Mouse (Mus musculus) heart, embryonic 16.5 days (tissue): ENCODE data around the gene Cma2. TPM values are rescaled to one million over a fixed set of nuclear protein-coding genes. Genes with fewer than 3 reads are reported as not detected.
"Not testable (repeated sequence)": the region's sequence is repeated elsewhere in the genome, so short reads cannot be mapped to it uniquely, and the experiment has no call there.

Source experiments
- ATAC-seq: fragments of 200-750 bp; cut with Nextera tagmentation; replicated peaks from 2 replicates; pipeline ENCODE4 v1.8.0; 2017; ENCODE audit warnings: moderate number of reproducible peaks; ENCODE audit not compliant: insufficient read depth, low FRiP score; ENCODE audit errors: extremely low read depth
- H3K27ac ChIP-seq: fragments of 300-500 bp; sonication (generic); 2 replicates; pipeline ENCODE4 v1.5.1; 2014; ENCODE audit warnings: mild to moderate bottlenecking, low read length, control low read depth, moderate library complexity
- H3K27me3 ChIP-seq: fragments of 300-500 bp; sonication (generic); 2 replicates; pipeline ENCODE4 v1.6.1; 2014; ENCODE audit warnings: low read length, mixed read lengths; ENCODE audit not compliant: control insufficient read depth, insufficient read depth
- H3K36me3 ChIP-seq: fragments of 300-500 bp; sonication (generic); 2 replicates; pipeline ENCODE4 v1.6.1; 2014; ENCODE audit not compliant: control insufficient read depth, insufficient read depth
- H3K4me1 ChIP-seq: fragments of 300-500 bp; sonication (generic); 2 replicates; pipeline ENCODE4 v1.6.1; 2014; ENCODE audit warnings: low read length, mixed read lengths; ENCODE audit not compliant: control insufficient read depth, insufficient read depth
- H3K4me2 ChIP-seq: fragments of 300-500 bp; sonication (generic); 2 replicates; pipeline ENCODE4 v1.6.1; 2014; ENCODE audit warnings: low read depth, mild to moderate bottlenecking, control low read depth, low read length
- H3K4me3 ChIP-seq: fragments of 300-500 bp; sonication (generic); 2 replicates; pipeline ENCODE4 v1.5.1; 2014; ENCODE audit warnings: mild to moderate bottlenecking, control low read depth, low read length
- H3K9ac ChIP-seq: fragments of 300-500 bp; sonication (generic); 2 replicates; pipeline ENCODE4 v1.6.1; 2014; ENCODE audit warnings: low read length, control low read depth
- H3K9me3 ChIP-seq: fragments of 300-500 bp; sonication (generic); replicated peaks from 2 replicates; pipeline ENCODE4 v1.6.1; 2016; ENCODE audit warnings: low read length; ENCODE audit not compliant: control insufficient read depth
- WGBS: fragments of 180-500 bp; shearing (Covaris S2); extraction: QIAGEN DNeasy Blood & Tissue Kit; methylation state at CpG from one replicate; pipeline ENCODE4 v1.1.7; 2014; 5-methylcytosine and 5-hydroxymethylcytosine counted together
- polyA plus RNA-seq: library from polyadenylated mRNA; unstranded; fragments of >200 nt; fragmentation: Nextera tagmentation; extraction: Ambion mirVana; gene quantifications from 2 replicates; pipeline ENCODE4 v1.2.1, GENCODE M21; 2015

Cma2 gene
- polyA plus RNA-seq, 1 experiment from 2014 or later: not detected

DNA sequence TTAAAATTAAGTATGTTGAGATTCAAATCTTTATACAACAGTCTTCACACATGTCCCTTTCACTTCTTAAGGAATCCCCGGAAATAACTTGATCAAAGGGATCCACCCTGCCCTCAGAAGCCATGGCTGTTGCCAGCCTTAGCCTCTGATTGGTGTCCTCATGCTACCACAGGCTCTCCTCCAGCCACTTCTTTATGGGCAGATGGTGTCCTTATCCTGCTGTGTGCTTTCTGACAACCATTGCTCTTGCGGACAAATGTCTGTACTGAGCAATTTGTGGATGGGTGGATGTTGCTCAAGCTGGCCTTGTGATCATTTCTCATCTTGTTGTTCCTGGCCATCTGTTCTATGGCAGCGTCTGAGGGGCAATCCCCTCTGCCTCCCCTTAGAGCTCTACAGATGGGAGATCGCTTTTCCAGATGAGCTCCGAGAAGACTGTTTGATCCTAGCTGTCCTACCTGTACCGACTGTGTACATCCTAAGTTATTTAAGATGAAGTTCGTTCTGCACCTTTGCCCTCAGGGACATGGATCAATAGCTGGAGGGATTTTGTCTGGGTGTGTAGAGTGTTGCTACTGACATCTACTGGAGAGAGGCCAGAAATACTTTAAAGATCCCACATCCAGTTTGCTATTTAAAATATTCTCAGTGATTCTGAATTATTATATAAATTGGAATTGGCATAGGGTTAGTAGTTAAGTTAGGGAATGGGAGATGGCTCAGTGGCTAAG, 10.5 kb upstream of the Cma2 start:
- no peak overlapping the region for H3K4me3 ChIP-seq

DNA sequence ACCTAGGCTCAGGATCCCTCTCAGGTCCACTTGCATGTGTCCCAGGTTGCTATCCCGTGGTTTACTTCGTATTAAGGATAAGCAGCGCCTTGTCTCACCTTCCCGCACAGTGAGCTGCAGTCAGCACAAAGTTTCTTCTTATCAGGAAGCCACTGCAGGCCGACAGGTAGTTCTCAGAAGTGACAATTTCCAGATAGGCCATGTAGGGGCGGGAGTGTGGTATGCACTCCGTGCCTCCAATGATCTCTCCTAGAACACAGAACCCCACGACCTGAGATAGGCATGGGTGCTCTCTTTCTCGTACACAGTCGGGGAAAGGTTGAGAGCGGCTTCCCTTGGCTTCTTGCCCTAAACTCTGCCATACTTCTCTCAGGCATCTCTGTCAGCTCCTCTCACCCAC, 7.2 kb upstream of the Cma2 start:
- WGBS: 34% methylated on average over 11 of the region's 11 CpGs
- Histone ChIP-seq H3K27me3 (no peaks in the 10 kb centered on the region), H3K4me1 (peaks cover 10% of the 10 kb centered on the region), H3K4me2 (no peak overlapping the region), H3K4me3 (no peak overlapping the region), H3K9me3 (no peaks in the 10 kb centered on the region), H3K36me3 (no peaks in the 10 kb centered on the region), H3K9ac (no peak overlapping the region), H3K27ac (no peak overlapping the region)
- ATAC-seq: no peak

More for the DNA sequence above, 10.5 kb upstream of the Cma2 start:
- H3K4me1 ChIP-seq: 0 out of 2 replicates have a peak, but pooled peaks cover 2% of the 10 kb centered on the region
- no peaks in the 10 kb centered on the region for H3K36me3 ChIP-seq
- no peak overlapping the region for H3K27ac ChIP-seq
- H3K9me3 ChIP-seq: no peaks in the 10 kb centered on the region
- no peak overlapping the region for H3K4me2 ChIP-seq
- no peak for ATAC-seq
- no peak overlapping the region for H3K9ac ChIP-seq
- no peaks in the 10 kb centered on the region for H3K27me3 ChIP-seq
- WGBS: 48% methylated on average over 7 of the region's 7 CpGs

GRCm38 (mm10) chr14:55944575-55944974, 6.2 kb upstream of the Cma2 start, which contains the start of gene Cma1:
TSS of gene Cma1 (minus strand) at chr14:55944675.
- no peak within 1 kb of the TSS for H3K9ac ChIP-seq
- H3K4me2 ChIP-seq: no peak within 1 kb of the TSS
- peaks cover 10% of the 10 kb centered on the region for H3K4me1 ChIP-seq
- H3K36me3 ChIP-seq: no peaks in the 10 kb centered on the region
- ATAC-seq: no peak
- 71% methylated on average over 4 of the region's 4 CpGs for WGBS
- no peaks in the 10 kb centered on the region for H3K27me3 ChIP-seq
- H3K4me3 ChIP-seq: no peak within 1 kb of the TSS
- no peaks in the 10 kb centered on the region for H3K9me3 ChIP-seq
- no peak within 1 kb of the TSS for H3K27ac ChIP-seq

DNA sequence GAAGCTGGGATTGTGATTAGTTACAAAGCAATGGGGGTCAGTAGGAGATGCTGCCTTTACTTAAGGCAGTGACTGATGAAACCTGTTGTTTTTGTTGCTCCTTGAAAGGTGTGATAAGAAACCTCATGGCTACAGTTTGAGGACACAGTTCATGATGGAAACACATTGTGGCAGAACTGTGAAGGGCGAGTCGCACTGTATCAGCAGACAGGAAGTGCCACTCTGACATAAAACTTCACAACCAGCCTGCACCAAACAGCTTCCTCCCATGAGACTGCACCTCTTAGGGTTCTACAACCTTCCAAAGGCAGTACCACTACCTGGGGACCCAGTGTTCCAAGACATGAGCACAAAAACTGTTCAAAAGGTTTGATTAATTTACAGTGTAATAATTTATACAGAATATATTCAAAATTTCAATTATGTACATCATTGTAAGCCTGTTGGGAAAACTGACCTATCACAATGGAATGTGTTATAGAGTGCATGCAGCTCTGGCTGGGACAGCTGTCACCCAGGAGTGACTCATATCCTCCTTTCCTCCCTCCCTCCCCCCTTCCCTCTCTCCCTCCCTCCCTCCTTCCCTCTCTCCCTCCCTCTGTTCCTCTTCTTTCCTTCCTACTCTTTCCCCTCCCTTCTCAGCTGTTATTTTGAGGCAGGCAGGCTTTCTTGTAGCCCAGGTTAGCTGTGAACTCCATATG, 4.4 kb upstream of the Cma2 start:
- Histone ChIP-seq H3K9me3 (no peaks in the 10 kb centered on the region), H3K4me2 (no peak overlapping the region), H3K4me3 (no peak overlapping the region), H3K27ac (peak overlapping the region; percentile 50), H3K4me1 (peaks cover 10% of the 10 kb centered on the region), H3K27me3 (no peaks in the 10 kb centered on the region), H3K36me3 (no peaks in the 10 kb centered on the region), H3K9ac (no peak overlapping the region)
- ATAC-seq: peak; percentile 56; the same call in 1 of the 2 replicates
- 25% methylated on average over 2 of the region's 2 CpGs for WGBS

DNA sequence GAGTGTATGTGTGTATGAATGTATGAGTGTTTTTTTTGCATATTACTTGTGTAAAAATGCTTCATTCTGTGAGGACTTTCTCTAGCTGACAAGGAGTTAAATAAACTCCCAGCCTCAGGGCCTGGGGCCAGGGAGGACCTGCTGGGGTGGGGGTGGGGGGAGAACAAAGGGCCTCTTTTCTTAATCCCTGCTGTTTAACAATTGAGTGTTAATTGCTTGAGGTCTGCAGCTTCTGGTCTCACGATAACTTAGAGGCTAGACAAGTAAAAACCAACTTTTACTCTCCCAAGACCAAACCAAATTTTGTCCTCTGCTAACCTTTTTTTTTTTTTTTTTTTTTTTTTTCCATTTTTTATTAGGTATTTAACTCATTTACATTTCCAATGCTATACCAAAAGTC, 12.5 kb downstream of the Cma2 start:
- Histone ChIP-seq H3K4me2 (no peak overlapping the region), H3K9ac (no peak overlapping the region), H3K9me3 (no peaks in the 10 kb centered on the region), H3K27ac (no peak overlapping the region), H3K4me1 (no peaks in the 10 kb centered on the region), H3K36me3 (no peaks in the 10 kb centered on the region), H3K4me3 (no peak overlapping the region), H3K27me3 (no peaks in the 10 kb centered on the region)
- 21% methylated on average over 1 of the region's 1 CpGs for WGBS
- ATAC-seq: no peak

GRCm38 (mm10) chr14:55963900-55964299, 13.1 kb downstream of the Cma2 start:
- 62% methylated on average over 2 of the region's 2 CpGs for WGBS
- not testable (repeated sequence) for ATAC-seq

DNA sequence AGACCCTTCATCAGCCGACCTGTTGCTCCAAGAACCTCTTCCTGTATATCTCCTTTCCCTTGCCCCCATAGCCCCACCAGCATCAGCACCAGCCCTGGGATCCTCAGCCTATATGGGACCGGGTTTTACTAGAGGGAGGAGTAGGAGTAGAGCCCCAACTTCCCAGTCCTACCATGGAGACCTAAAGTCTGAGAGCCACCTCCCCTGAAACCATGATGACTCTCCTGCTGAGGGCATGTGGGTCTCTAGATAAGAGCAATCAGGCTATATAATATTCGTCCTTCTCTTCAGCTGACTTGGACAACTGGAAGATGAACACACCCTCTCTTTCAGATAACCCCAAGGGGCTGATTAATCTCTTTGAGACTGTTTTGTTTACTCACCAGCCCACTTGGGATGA, 36.7 kb downstream of the Cma2 start:
- H3K4me3 ChIP-seq, H3K27ac ChIP-seq, H3K27me3 ChIP-seq, ATAC-seq, H3K4me2 ChIP-seq, H3K36me3 ChIP-seq, H3K9me3 ChIP-seq, H3K9ac ChIP-seq, H3K4me1 ChIP-seq: not testable (repeated sequence)
- WGBS: 45% methylated on average over 1 of the region's 3 CpGs

More at GRCm38 (mm10) chr14:55963900-55964299, 13.1 kb downstream of the Cma2 start:
- H3K4me2 ChIP-seq, H3K36me3 ChIP-seq, H3K27ac ChIP-seq, H3K4me3 ChIP-seq, H3K4me1 ChIP-seq, H3K9me3 ChIP-seq, H3K9ac ChIP-seq, H3K27me3 ChIP-seq: not testable (repeated sequence)

DNA sequence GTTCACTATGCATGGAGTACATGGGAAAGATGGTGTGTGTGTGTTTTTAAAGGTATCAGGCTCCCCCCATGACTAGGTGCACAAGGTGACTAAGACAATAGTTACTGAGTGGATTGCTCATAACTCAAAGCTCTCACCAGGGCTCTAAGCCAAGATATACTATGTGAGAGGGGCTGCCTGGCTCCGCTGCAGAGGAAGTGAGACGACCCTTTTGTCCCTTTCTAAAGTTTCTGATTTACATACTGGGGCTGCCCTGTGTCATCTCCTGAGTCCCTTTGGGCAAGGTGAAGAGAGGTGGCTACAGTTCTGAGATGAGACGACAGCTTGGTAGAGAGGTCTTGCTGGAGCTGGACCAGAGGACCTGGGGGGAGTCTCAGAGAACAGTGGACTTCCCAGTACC, 62.4 kb downstream of the Cma2 start:
- WGBS: 49% methylated on average over 3 of the region's 3 CpGs
- no peaks in the 10 kb centered on the region for H3K36me3 ChIP-seq
- no peak overlapping the region for H3K9ac ChIP-seq
- no peak overlapping the region for H3K4me2 ChIP-seq
- no peak overlapping the region for H3K27ac ChIP-seq
- ATAC-seq: no peak
- no peaks in the 10 kb centered on the region for H3K9me3 ChIP-seq
- H3K27me3 ChIP-seq: no peaks in the 10 kb centered on the region
- no peaks in the 10 kb centered on the region for H3K4me1 ChIP-seq
- H3K4me3 ChIP-seq: no peak overlapping the region

DNA sequence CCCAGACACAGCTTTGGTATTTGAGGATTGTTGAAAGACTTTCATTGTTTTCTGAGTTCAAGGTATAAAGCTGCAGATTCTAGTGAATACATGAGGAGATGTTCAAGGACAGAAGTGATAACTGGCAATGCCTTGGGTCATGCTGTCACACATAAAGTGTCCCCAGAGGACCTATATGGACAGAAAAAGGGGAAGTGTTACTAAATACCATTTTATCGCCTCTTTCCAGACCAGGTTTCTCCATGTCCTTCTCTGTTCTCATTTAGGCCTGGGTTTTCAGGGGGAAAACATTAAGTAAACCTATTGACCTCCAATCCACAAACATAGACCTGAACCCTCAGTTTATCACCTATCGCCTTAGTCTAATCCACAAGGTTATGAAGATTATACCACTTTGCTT, 63.1 kb downstream of the Cma2 start:
- Histone ChIP-seq H3K27me3 (no peaks in the 10 kb centered on the region), H3K9me3 (no peaks in the 10 kb centered on the region), H3K4me3 (no peak overlapping the region), H3K4me2 (no peak overlapping the region), H3K27ac (no peak overlapping the region), H3K36me3 (no peaks in the 10 kb centered on the region), H3K4me1 (no peaks in the 10 kb centered on the region), H3K9ac (no peak overlapping the region)
- 77% methylated on average over 2 of the region's 2 CpGs for WGBS
- no peak for ATAC-seq
